In the genomic region with DNA sequence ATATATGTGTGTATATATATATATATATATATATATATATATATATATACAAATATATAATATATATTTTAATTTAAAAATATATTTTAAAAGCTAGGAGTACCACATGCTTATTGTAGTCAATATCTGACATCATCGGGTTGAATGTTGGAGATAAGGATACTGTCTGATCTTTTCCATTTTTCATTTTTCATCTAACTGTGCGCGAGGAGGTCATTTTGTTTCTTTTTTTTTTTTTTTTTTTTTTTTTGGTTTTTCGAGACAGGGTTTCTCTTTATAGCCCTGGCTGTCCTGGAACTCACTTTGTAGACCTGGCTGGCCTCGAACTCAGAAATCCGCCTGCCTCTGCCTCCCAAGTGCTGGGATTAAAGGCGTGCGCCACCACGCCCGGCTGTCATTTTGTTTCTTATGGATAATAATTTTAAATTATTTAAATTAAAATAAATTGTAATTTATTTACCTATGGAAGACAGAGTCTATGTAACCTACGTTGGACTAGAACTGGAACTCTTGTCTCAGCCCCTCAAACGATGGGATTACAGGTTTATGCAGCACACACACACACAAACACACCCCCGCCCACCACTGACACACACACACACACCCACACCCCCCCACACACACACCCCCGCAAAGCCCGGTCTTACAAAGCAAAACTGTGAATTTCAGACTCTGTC, we compare ENCODE assay signal across 9 mouse cellular contexts. TPM values are rescaled to one million over a fixed set of nuclear protein-coding genes. Genes with fewer than 3 reads are reported as not detected.
DNase-seq lines count a peak whose midpoint lies in the region; ATAC-seq and TF ChIP-seq lines count a peak whose summit lies in the region.
"Not testable (repeated sequence)": the region's sequence is repeated elsewhere in the genome, so short reads cannot be mapped to it uniquely, and the experiment has no call there.
"Had no signal": no experiment of that assay in that cellular context is flagged by ENCODE, and none has a peak within 500 bp of the region (broad histone marks: within the 10 kb centered on the region; RNA-seq: fewer than 3 reads in every experiment).

No protein-coding gene starts in this region.

- not testable (repeated sequence) for ATAC-seq in forebrain, embryonic 13.5 days; heart, embryonic 16.5 days (replicated peaks; ENCODE audit: extremely low read depth, insufficient read depth, low FRiP score); intestine, embryonic 16.5 days; limb, embryonic 14.5 days (ENCODE audit: low FRiP score, low read depth); lung, embryonic 15.5 days (ENCODE audit: borderline replicate concordance, extremely low read depth, low FRiP score, low TSS enrichment); midbrain, postnatal 0 days (ENCODE audit: low FRiP score); stomach, embryonic 16.5 days (ENCODE audit: insufficient read depth, low FRiP score)

- peaks cover 31% of the 10 kb centered on the region for H3K36me3 ChIP-seq in forebrain, embryonic 13.5 days (ENCODE audit: poor library complexity, severe bottlenecking)
- H3K36me3 ChIP-seq in heart, embryonic 16.5 days (ENCODE audit: control insufficient read depth, insufficient read depth): peaks cover 20% of the 10 kb centered on the region
- H3K36me3 ChIP-seq in intestine, embryonic 16.5 days (ENCODE audit: control insufficient read depth, insufficient read depth, low read length): peaks cover 13% of the 10 kb centered on the region
- H3K36me3 ChIP-seq in limb, embryonic 14.5 days (ENCODE audit: control insufficient read depth, insufficient read depth, low read length): peaks cover 29% of the 10 kb centered on the region
- H3K36me3 ChIP-seq in lung, embryonic 15.5 days: peaks cover 22% of the 10 kb centered on the region
- peaks cover 18% of the 10 kb centered on the region for H3K36me3 ChIP-seq in midbrain, postnatal 0 days (ENCODE audit: insufficient read depth, low read length)
- peaks cover 16% of the 10 kb centered on the region for H3K36me3 ChIP-seq in stomach, embryonic 16.5 days (ENCODE audit: control insufficient read depth, insufficient read depth, low read length)

- 35% methylated on average over 15 of the region's 15 CpGs for WGBS in cerebellum, adult 2 months
- 37% methylated on average over 15 of the region's 15 CpGs for WGBS in forebrain, embryonic 13.5 days
- WGBS in heart, embryonic 16.5 days: 36% methylated on average over 14 of the region's 15 CpGs
- 33% methylated on average over 14 of the region's 15 CpGs for WGBS in intestine, embryonic 16.5 days
- WGBS in limb, embryonic 14.5 days: 37% methylated on average over 14 of the region's 15 CpGs
- 37% methylated on average over 15 of the region's 15 CpGs for WGBS in lung, embryonic 15.5 days
- 40% methylated on average over 15 of the region's 15 CpGs for WGBS in midbrain, postnatal 0 days
- WGBS in stomach, embryonic 16.5 days: 33% methylated on average over 15 of the region's 15 CpGs

- not testable (repeated sequence) for H3K4me1 ChIP-seq in cerebellum, adult 2 months (ENCODE audit: control insufficient read depth, insufficient read depth, low read length); heart, embryonic 16.5 days (ENCODE audit: control insufficient read depth, insufficient read depth, low read length); limb, embryonic 14.5 days (ENCODE audit: control insufficient read depth, insufficient read depth, low read length); midbrain, postnatal 0 days (ENCODE audit: insufficient read depth, low read length)
- peaks cover 23% of the 10 kb centered on the region for H3K4me1 ChIP-seq in forebrain, embryonic 13.5 days
- peaks cover 17% of the 10 kb centered on the region for H3K4me1 ChIP-seq in intestine, embryonic 16.5 days (ENCODE audit: control insufficient read depth, insufficient read depth, low read length)
- peaks cover 22% of the 10 kb centered on the region for H3K4me1 ChIP-seq in lung, embryonic 15.5 days
- H3K4me1 ChIP-seq in stomach, embryonic 16.5 days (ENCODE audit: control insufficient read depth, insufficient read depth, low read length): peaks cover 19% of the 10 kb centered on the region

- peak overlapping the region; percentile 18 for H3K4me3 ChIP-seq in cerebellum, adult 2 months (replicated peaks; ENCODE audit: insufficient read depth, low read depth, low read length)
- H3K4me3 ChIP-seq in forebrain, embryonic 13.5 days: peak overlapping the region; percentile 85
- H3K4me3 ChIP-seq in heart, embryonic 16.5 days (ENCODE audit: low read length): peak overlapping the region; percentile 43
- peak overlapping the region; percentile 35 for H3K4me3 ChIP-seq in intestine, embryonic 16.5 days (ENCODE audit: low read length)
- peak overlapping the region; percentile 81 for H3K4me3 ChIP-seq in limb, embryonic 14.5 days (replicated peaks; ENCODE audit: low read length)
- H3K4me3 ChIP-seq in lung, embryonic 15.5 days: peak overlapping the region; percentile 77
- H3K4me3 ChIP-seq in midbrain, postnatal 0 days (ENCODE audit: low read depth, low read length): peak overlapping the region; percentile 16; the same call in 1 of the 2 replicates
- peak overlapping the region; percentile 86 for H3K4me3 ChIP-seq in stomach, embryonic 16.5 days (replicated peaks; ENCODE audit: low read length)

- DNase-seq in cerebellum, adult 2 months; limb, embryonic 14.5 days (ENCODE audit: low spot score); midbrain, postnatal 0 days (ENCODE audit: low spot score): not testable (repeated sequence)

- peak overlapping the region; percentile 48 for H3K4me2 ChIP-seq in forebrain, embryonic 13.5 days
- H3K4me2 ChIP-seq in heart, embryonic 16.5 days (ENCODE audit: low read depth, low read length): peak overlapping the region; percentile 65
- H3K4me2 ChIP-seq in intestine, embryonic 16.5 days (ENCODE audit: low read depth, low read length): peak overlapping the region; percentile 62
- peak overlapping the region; percentile 47 for H3K4me2 ChIP-seq in limb, embryonic 14.5 days (replicated peaks; ENCODE audit: low read depth, low read length, severe bottlenecking)
- H3K4me2 ChIP-seq in lung, embryonic 15.5 days: peak overlapping the region; percentile 55
- peak overlapping the region; percentile 42 for H3K4me2 ChIP-seq in midbrain, postnatal 0 days (ENCODE audit: low read depth, low read length, poor library complexity, severe bottlenecking)
- H3K4me2 ChIP-seq in stomach, embryonic 16.5 days (ENCODE audit: low read depth, low read length): peak overlapping the region; percentile 54

- not testable (repeated sequence) for H3K9ac ChIP-seq in forebrain, embryonic 13.5 days; heart, embryonic 16.5 days (ENCODE audit: low read length); intestine, embryonic 16.5 days (ENCODE audit: low read depth, low read length); limb, embryonic 14.5 days (ENCODE audit: low read depth, low read length, severe bottlenecking); midbrain, postnatal 0 days (replicated peaks; ENCODE audit: low read length, poor library complexity, severe bottlenecking)
- 0 out of 2 replicates have a peak overlapping the region, but pooled peaks have one; percentile 29 for H3K9ac ChIP-seq in lung, embryonic 15.5 days
- peak overlapping the region; percentile 60; the same call in 1 of the 2 replicates for H3K9ac ChIP-seq in stomach, embryonic 16.5 days (ENCODE audit: low read length)

- TF ChIP-seq POLR2A in cerebellum, adult 2 months (IDR thresholded peaks at IDR 0.05; ENCODE audit: borderline replicate concordance, insufficient read depth, low read length); limb, embryonic 14.5 days (IDR thresholded peaks at IDR 0.05; ENCODE audit: borderline replicate concordance, extremely low read depth, insufficient read depth, insufficient read length): not testable (repeated sequence)

- not testable (repeated sequence) for H3K27ac ChIP-seq in cerebellum, adult 2 months (ENCODE audit: insufficient read depth, low read length); forebrain, embryonic 13.5 days; heart, embryonic 16.5 days (ENCODE audit: low read length); intestine, embryonic 16.5 days (ENCODE audit: low read length); limb, embryonic 14.5 days (replicated peaks; ENCODE audit: low read depth, low read length); lung, embryonic 15.5 days; midbrain, postnatal 0 days (ENCODE audit: low read depth, low read length); stomach, embryonic 16.5 days (ENCODE audit: low read length)

- H3K9me3 ChIP-seq in forebrain, embryonic 13.5 days (replicated peaks); heart, embryonic 16.5 days (replicated peaks; ENCODE audit: control insufficient read depth, low read length); intestine, embryonic 16.5 days (ENCODE audit: control insufficient read depth, low read length); limb, embryonic 14.5 days (ENCODE audit: control insufficient read depth, low read length); lung, embryonic 15.5 days; midbrain, postnatal 0 days (ENCODE audit: low read length); stomach, embryonic 16.5 days (replicated peaks; ENCODE audit: control insufficient read depth, low read length): not testable (repeated sequence)

- not testable (repeated sequence) for TF ChIP-seq CTCF in cerebellum, adult 2 months (IDR thresholded peaks at IDR 0.05; ENCODE audit: borderline replicate concordance, insufficient read depth, low read depth, low read length); midbrain, postnatal 0 days (IDR thresholded peaks at IDR 0.05)

- not testable (repeated sequence) for H3K27me3 ChIP-seq in cerebellum, adult 2 months (ENCODE audit: control insufficient read depth, insufficient read depth, low read length); forebrain, embryonic 13.5 days; heart, embryonic 16.5 days (ENCODE audit: control insufficient read depth, insufficient read depth, low read length); intestine, embryonic 16.5 days (replicated peaks; ENCODE audit: control insufficient read depth, insufficient read depth, low read length); limb, embryonic 14.5 days (ENCODE audit: control insufficient read depth, insufficient read depth, low read length); lung, embryonic 15.5 days; midbrain, postnatal 0 days (ENCODE audit: insufficient read depth, low read length); stomach, embryonic 16.5 days (ENCODE audit: control insufficient read depth, insufficient read depth, low read length)

RNA-seq across cellular contexts. Expression of gene Rpl27, which starts 0.5 kb away (rescaled TPM):
- polyA plus RNA-seq in cerebellum, adult 2 months (2012; rRNA removed): 400 and 422 TPM in 2 replicates
- 338 and 387 TPM in 2 replicates for polyA plus RNA-seq in forebrain, embryonic 13.5 days (2015; fragmentation: Nextera tagmentation; extraction: Ambion mirVana)
- 166 and 174 TPM in 2 replicates for polyA plus RNA-seq in heart, embryonic 16.5 days (2015; fragmentation: Nextera tagmentation; extraction: Ambion mirVana)
- 251 and 288 TPM in 2 replicates for polyA plus RNA-seq in intestine, embryonic 16.5 days (2015; fragmentation: Nextera tagmentation; extraction: Ambion mirVana)
- polyA plus RNA-seq in limb, embryonic 14.5 days (2012; rRNA removed): 1,216 and 1,303 TPM in 2 replicates
- polyA plus RNA-seq in limb, embryonic 14.5 days (2014; fragmentation: Nextera tagmentation; extraction: Ambion mirVana): 384 and 422 TPM in 2 replicates
- 299 and 334 TPM in 2 replicates for polyA plus RNA-seq in lung, embryonic 15.5 days (2015; fragmentation: Nextera tagmentation; extraction: Ambion mirVana)
- total RNA-seq in midbrain, postnatal 0 days (2014; rRNA removed): 605 and 614 TPM in 2 replicates
- 227 and 260 TPM in 2 replicates for polyA plus RNA-seq in midbrain, postnatal 0 days (2015; fragmentation: Nextera tagmentation; extraction: Ambion mirVana)
- 241 and 276 TPM in 2 replicates for polyA plus RNA-seq in stomach, embryonic 16.5 days (2015; fragmentation: Nextera tagmentation; extraction: Ambion mirVana)

RNA-seq across cellular contexts. Expression of gene Ifi35, which starts 6.6 kb away (rescaled TPM):
- 6.2 and 6.3 TPM in 2 replicates for polyA plus RNA-seq in cerebellum, adult 2 months (2012; rRNA removed)
- 2.3 and 2.5 TPM in 2 replicates for polyA plus RNA-seq in forebrain, embryonic 13.5 days (2015; fragmentation: Nextera tagmentation; extraction: Ambion mirVana)
- 25.1 and 31.9 TPM in 2 replicates for polyA plus RNA-seq in heart, embryonic 16.5 days (2015; fragmentation: Nextera tagmentation; extraction: Ambion mirVana)
- 29.7 and 31.1 TPM in 2 replicates for polyA plus RNA-seq in intestine, embryonic 16.5 days (2015; fragmentation: Nextera tagmentation; extraction: Ambion mirVana)
- polyA plus RNA-seq in limb, embryonic 14.5 days (2012; rRNA removed): 13.1 and 15.2 TPM in 2 replicates
- 16.1 and 16.7 TPM in 2 replicates for polyA plus RNA-seq in limb, embryonic 14.5 days (2014; fragmentation: Nextera tagmentation; extraction: Ambion mirVana)
- polyA plus RNA-seq in lung, embryonic 15.5 days (2015; fragmentation: Nextera tagmentation; extraction: Ambion mirVana): 22.4 and 24.0 TPM in 2 replicates
- 1.9 and 3.3 TPM in 2 replicates for total RNA-seq in midbrain, postnatal 0 days (2014; rRNA removed)
- polyA plus RNA-seq in midbrain, postnatal 0 days (2015; fragmentation: Nextera tagmentation; extraction: Ambion mirVana): 4.5 TPM in 2 replicates
- polyA plus RNA-seq in stomach, embryonic 16.5 days (2015; fragmentation: Nextera tagmentation; extraction: Ambion mirVana): 26.3 and 26.8 TPM in 2 replicates

RNA-seq across cellular contexts. Expression of gene Ptges3l, which starts 16.5 kb away (rescaled TPM):
- polyA plus RNA-seq in cerebellum, adult 2 months (2012; rRNA removed): 1.2 and 1.8 TPM in 2 replicates
- polyA plus RNA-seq in forebrain, embryonic 13.5 days (2015; fragmentation: Nextera tagmentation; extraction: Ambion mirVana): 1.2 TPM in 2 replicates
- polyA plus RNA-seq in heart, embryonic 16.5 days (2015; fragmentation: Nextera tagmentation; extraction: Ambion mirVana): 78.9 and 83.6 TPM in 2 replicates
- 11.1 and 12.4 TPM in 2 replicates for polyA plus RNA-seq in intestine, embryonic 16.5 days (2015; fragmentation: Nextera tagmentation; extraction: Ambion mirVana)
- 23.7 and 27.5 TPM in 2 replicates for polyA plus RNA-seq in limb, embryonic 14.5 days (2012; rRNA removed)
- polyA plus RNA-seq in limb, embryonic 14.5 days (2014; fragmentation: Nextera tagmentation; extraction: Ambion mirVana): 13.9 and 20.5 TPM in 2 replicates
- polyA plus RNA-seq in lung, embryonic 15.5 days (2015; fragmentation: Nextera tagmentation; extraction: Ambion mirVana): 12.8 and 13.4 TPM in 2 replicates
- total RNA-seq in midbrain, postnatal 0 days (2014; rRNA removed): 0.66 and 2.7 TPM in 2 replicates
- 2.9 TPM in 2 replicates for polyA plus RNA-seq in midbrain, postnatal 0 days (2015; fragmentation: Nextera tagmentation; extraction: Ambion mirVana)
- polyA plus RNA-seq in stomach, embryonic 16.5 days (2015; fragmentation: Nextera tagmentation; extraction: Ambion mirVana): 16.3 and 26.9 TPM in 2 replicates
- total RNA-seq: monocyte, adult 5-6 weeks had no signal

RNA-seq across cellular contexts. Expression of gene Rundc1, which starts 16.7 kb away (rescaled TPM):
- 31.8 and 32.0 TPM in 2 replicates for polyA plus RNA-seq in cerebellum, adult 2 months (2012; rRNA removed)
- polyA plus RNA-seq in forebrain, embryonic 13.5 days (2015; fragmentation: Nextera tagmentation; extraction: Ambion mirVana): 24.2 and 26.3 TPM in 2 replicates
- polyA plus RNA-seq in heart, embryonic 16.5 days (2015; fragmentation: Nextera tagmentation; extraction: Ambion mirVana): 15.4 and 17.0 TPM in 2 replicates
- polyA plus RNA-seq in intestine, embryonic 16.5 days (2015; fragmentation: Nextera tagmentation; extraction: Ambion mirVana): 16.6 and 19.1 TPM in 2 replicates
- 19.3 and 20.6 TPM in 2 replicates for polyA plus RNA-seq in limb, embryonic 14.5 days (2012; rRNA removed)
- 17.6 and 17.8 TPM in 2 replicates for polyA plus RNA-seq in limb, embryonic 14.5 days (2014; fragmentation: Nextera tagmentation; extraction: Ambion mirVana)
- polyA plus RNA-seq in lung, embryonic 15.5 days (2015; fragmentation: Nextera tagmentation; extraction: Ambion mirVana): 20.8 and 21.3 TPM in 2 replicates
- 10.4 and 12.9 TPM in 2 replicates for total RNA-seq in midbrain, postnatal 0 days (2014; rRNA removed)
- polyA plus RNA-seq in midbrain, postnatal 0 days (2015; fragmentation: Nextera tagmentation; extraction: Ambion mirVana): 24.2 and 25.2 TPM in 2 replicates
- 17.6 and 19.0 TPM in 2 replicates for polyA plus RNA-seq in stomach, embryonic 16.5 days (2015; fragmentation: Nextera tagmentation; extraction: Ambion mirVana)

RNA-seq across cellular contexts. Expression of gene Gm27029, which starts 17.0 kb away (rescaled TPM):
- polyA plus RNA-seq in cerebellum, adult 2 months (2012; rRNA removed): 2.9 and 3.1 TPM in 2 replicates
- polyA plus RNA-seq in forebrain, embryonic 13.5 days (2015; fragmentation: Nextera tagmentation; extraction: Ambion mirVana): 7.6 and 8.0 TPM in 2 replicates
- polyA plus RNA-seq in heart, embryonic 16.5 days (2015; fragmentation: Nextera tagmentation; extraction: Ambion mirVana): 15.8 and 17.2 TPM in 2 replicates
- polyA plus RNA-seq in intestine, embryonic 16.5 days (2015; fragmentation: Nextera tagmentation; extraction: Ambion mirVana): 7.2 and 10.1 TPM in 2 replicates
- polyA plus RNA-seq in limb, embryonic 14.5 days (2012; rRNA removed): 1.3 and 4.2 TPM in 2 replicates
- 11.8 and 12.1 TPM in 2 replicates for polyA plus RNA-seq in limb, embryonic 14.5 days (2014; fragmentation: Nextera tagmentation; extraction: Ambion mirVana)
- polyA plus RNA-seq in lung, embryonic 15.5 days (2015; fragmentation: Nextera tagmentation; extraction: Ambion mirVana): 8.1 and 12.7 TPM in 2 replicates
- 1.8 and 5.7 TPM in 2 replicates for total RNA-seq in midbrain, postnatal 0 days (2014; rRNA removed)
- polyA plus RNA-seq in midbrain, postnatal 0 days (2015; fragmentation: Nextera tagmentation; extraction: Ambion mirVana): 6.3 and 6.8 TPM in 2 replicates
- 7.5 and 10.8 TPM in 2 replicates for polyA plus RNA-seq in stomach, embryonic 16.5 days (2015; fragmentation: Nextera tagmentation; extraction: Ambion mirVana)

Comparison
In these comparisons a context has a peak if more than half of its experiments do, and no peak if none do; other contexts are left out.
1. H3K4me3 ChIP-seq: peak in every context shown above with its lines; median percentile 86 in stomach, embryonic 16.5 days; 85 in forebrain, embryonic 13.5 days; 81 in limb, embryonic 14.5 days; 77 in lung, embryonic 15.5 days; 43 in heart, embryonic 16.5 days; 35 in intestine, embryonic 16.5 days; 18 in cerebellum, adult 2 months; 16 in midbrain, postnatal 0 days.